Mouse (Mus musculus) erythroblast, embryonic 14.5 days (primary cell): ENCODE results near the gene Atg7. TPM values are rescaled to one million over a fixed set of nuclear protein-coding genes. Genes with fewer than 3 reads are reported as not detected.

Source experiments
- H3K27me3 ChIP-seq: 2 replicates; pipeline ENCODE4 v1.6.1; 2012; ENCODE audit warnings: inconsistent platforms; ENCODE audit not compliant: control insufficient read depth
- H3K36me3 ChIP-seq: 2 replicates; pipeline ENCODE4 v1.6.1; 2012; ENCODE audit warnings: mild to moderate bottlenecking, inconsistent platforms; ENCODE audit not compliant: control insufficient read depth
- H3K4me1 ChIP-seq: 2 replicates; pipeline ENCODE4 v1.6.1; 2012; ENCODE audit warnings: inconsistent platforms; ENCODE audit not compliant: control insufficient read depth
- H3K4me3 ChIP-seq: replicated peaks from 2 replicates; pipeline ENCODE3; 2012; ENCODE audit warnings: moderate library complexity, mild to moderate bottlenecking, inconsistent platforms
- H3K9me3 ChIP-seq: 2 replicates; pipeline ENCODE4 v1.6.1; 2012; ENCODE audit warnings: low read length, inconsistent platforms, mixed read lengths; ENCODE audit not compliant: control insufficient read depth
- GATA1 ChIP-seq: IDR thresholded peaks from 2 replicates; pipeline ENCODE4 v1.6.1; 2012; ENCODE audit warnings: low read length, inconsistent platforms, mixed read lengths
- TAL1 ChIP-seq: IDR thresholded peaks from 3 replicates; pipeline ENCODE4 v1.6.1; 2012; ENCODE audit warnings: low read length, inconsistent platforms, mixed read lengths
- polyA plus RNA-seq: library from polyadenylated mRNA; stranded (reverse); fragments of >175 nt; gene quantifications from 2 replicates; pipeline ENCODE4 v1.2.3, GENCODE M21; 2012

Atg7 gene
- polyA plus RNA-seq, 1 experiment = 6.0 TPM

- H3K27me3 ChIP-seq = no peaks in the 10 kb centered on the region
- TF ChIP-seq GATA1 = no peak
- TF ChIP-seq TAL1 = no peak
- peaks cover 40% of the 10 kb centered on the region for H3K36me3 ChIP-seq
- H3K9me3 ChIP-seq = no peaks in the 10 kb centered on the region
- H3K4me3 ChIP-seq = no peak overlapping the region
- no peaks in the 10 kb centered on the region for H3K4me1 ChIP-seq
Observed at GRCm38 (mm10) chr6:114857996-114858721, 215.3 kb downstream of the Atg7 start.

- no peaks in the 10 kb centered on the region for H3K4me1 ChIP-seq
Observed at GRCm38 (mm10) chr6:114858722-114859053, 215.8 kb downstream of the Atg7 start.

GRCm38 (mm10) chr6:114860677-114861568 is 218.0 kb downstream of the Atg7 start:
- peaks cover 55% of the 10 kb centered on the region for H3K36me3 ChIP-seq
- H3K4me1 ChIP-seq = no peaks in the 10 kb centered on the region; the same call in 1 of the 2 replicates
- no peak overlapping the region for H3K4me3 ChIP-seq
- no peaks in the 10 kb centered on the region for H3K9me3 ChIP-seq
- TF ChIP-seq GATA1 = no peak
- 0 out of 3 replicates have a peak, but pooled peaks have one; percentile 12 for TF ChIP-seq TAL1
- H3K27me3 ChIP-seq = no peaks in the 10 kb centered on the region

More at GRCm38 (mm10) chr6:114858722-114859053, 215.8 kb downstream of the Atg7 start:
- Histone ChIP-seq H3K4me3 (no peak overlapping the region), H3K36me3 (peaks cover 45% of the 10 kb centered on the region), H3K9me3 (no peaks in the 10 kb centered on the region), H3K27me3 (no peaks in the 10 kb centered on the region)
- no peak for TF ChIP-seq TAL1

GRCm38 (mm10) chr6:114861591-114861990 is 218.7 kb downstream of the Atg7 start:
- H3K36me3 ChIP-seq = peaks cover 55% of the 10 kb centered on the region
- H3K4me1 ChIP-seq = no peaks in the 10 kb centered on the region; the same call in 1 of the 2 replicates
- H3K9me3 ChIP-seq = no peaks in the 10 kb centered on the region
- TF ChIP-seq TAL1 = no peak
- no peak for TF ChIP-seq GATA1
- no peak overlapping the region for H3K4me3 ChIP-seq
- H3K27me3 ChIP-seq = no peaks in the 10 kb centered on the region

- no peaks in the 10 kb centered on the region; the same call in 1 of the 2 replicates for H3K4me1 ChIP-seq
- H3K4me3 ChIP-seq = no peak overlapping the region
- H3K9me3 ChIP-seq = no peaks in the 10 kb centered on the region
- H3K36me3 ChIP-seq = peaks cover 55% of the 10 kb centered on the region
- TF ChIP-seq GATA1 (no peak), TAL1 (no peak)
- H3K27me3 ChIP-seq = no peaks in the 10 kb centered on the region
Observed at GRCm38 (mm10) chr6:114862046-114862445, 219.1 kb downstream of the Atg7 start.

GRCm38 (mm10) chr6:114863501-114863900 is 220.6 kb downstream of the Atg7 start:
- Histone ChIP-seq H3K9me3 (no peaks in the 10 kb centered on the region), H3K36me3 (peaks cover 55% of the 10 kb centered on the region), H3K4me3 (no peak overlapping the region), H3K4me1 (no peaks in the 10 kb centered on the region; the same call in 1 of the 2 replicates), H3K27me3 (no peaks in the 10 kb centered on the region)
- TF ChIP-seq TAL1 (no peak), GATA1 (no peak)

- H3K27me3 ChIP-seq = no peaks in the 10 kb centered on the region
- H3K4me1 ChIP-seq = no peaks in the 10 kb centered on the region; the same call in 1 of the 2 replicates
- no peaks in the 10 kb centered on the region for H3K9me3 ChIP-seq
- no peak overlapping the region for H3K4me3 ChIP-seq
- no peak for TF ChIP-seq TAL1
- no peak for TF ChIP-seq GATA1
- peaks cover 49% of the 10 kb centered on the region for H3K36me3 ChIP-seq
Observed at GRCm38 (mm10) chr6:114864421-114864820, 221.5 kb downstream of the Atg7 start.

GRCm38 (mm10) chr6:114866078-114866477 is 223.2 kb downstream of the Atg7 start:
- no peaks in the 10 kb centered on the region for H3K9me3 ChIP-seq
- no peak overlapping the region for H3K4me3 ChIP-seq
- peaks cover 38% of the 10 kb centered on the region for H3K36me3 ChIP-seq
- no peak for TF ChIP-seq GATA1
- no peak for TF ChIP-seq TAL1
- H3K27me3 ChIP-seq = no peaks in the 10 kb centered on the region
- peaks cover 4% of the 10 kb centered on the region for H3K4me1 ChIP-seq

GRCm38 (mm10) chr6:114866619-114867018 is 223.7 kb downstream of the Atg7 start:
- no peak overlapping the region for H3K4me3 ChIP-seq
- peaks cover 34% of the 10 kb centered on the region for H3K36me3 ChIP-seq

More at GRCm38 (mm10) chr6:114866619-114867018, 223.7 kb downstream of the Atg7 start:
- Histone ChIP-seq H3K4me1 (peaks cover 4% of the 10 kb centered on the region), H3K9me3 (no peaks in the 10 kb centered on the region), H3K27me3 (no peaks in the 10 kb centered on the region)
- TF ChIP-seq GATA1 = no peak
- TF ChIP-seq TAL1 = no peak
